Mouse (Mus musculus): ENCODE measurements around the gene Col26a1.

- peak; percentile 58; the same call in 1 of the 2 replicates for TF ChIP-seq CTCF (IDR thresholded peaks at IDR 0.05; ENCODE audit: extremely low read depth, insufficient read depth, insufficient read length, insufficient replicate concordance)
- TF ChIP-seq POLR2A (IDR thresholded peaks at IDR 0.05; ENCODE audit: low read depth, low read length) = no peak
Measured at GRCm38 (mm10) chr5:136780465-136780864, 102.5 kb downstream of the Col26a1 start.
